Mouse (Mus musculus): ENCODE data around the gene Scamp3.

DNA sequence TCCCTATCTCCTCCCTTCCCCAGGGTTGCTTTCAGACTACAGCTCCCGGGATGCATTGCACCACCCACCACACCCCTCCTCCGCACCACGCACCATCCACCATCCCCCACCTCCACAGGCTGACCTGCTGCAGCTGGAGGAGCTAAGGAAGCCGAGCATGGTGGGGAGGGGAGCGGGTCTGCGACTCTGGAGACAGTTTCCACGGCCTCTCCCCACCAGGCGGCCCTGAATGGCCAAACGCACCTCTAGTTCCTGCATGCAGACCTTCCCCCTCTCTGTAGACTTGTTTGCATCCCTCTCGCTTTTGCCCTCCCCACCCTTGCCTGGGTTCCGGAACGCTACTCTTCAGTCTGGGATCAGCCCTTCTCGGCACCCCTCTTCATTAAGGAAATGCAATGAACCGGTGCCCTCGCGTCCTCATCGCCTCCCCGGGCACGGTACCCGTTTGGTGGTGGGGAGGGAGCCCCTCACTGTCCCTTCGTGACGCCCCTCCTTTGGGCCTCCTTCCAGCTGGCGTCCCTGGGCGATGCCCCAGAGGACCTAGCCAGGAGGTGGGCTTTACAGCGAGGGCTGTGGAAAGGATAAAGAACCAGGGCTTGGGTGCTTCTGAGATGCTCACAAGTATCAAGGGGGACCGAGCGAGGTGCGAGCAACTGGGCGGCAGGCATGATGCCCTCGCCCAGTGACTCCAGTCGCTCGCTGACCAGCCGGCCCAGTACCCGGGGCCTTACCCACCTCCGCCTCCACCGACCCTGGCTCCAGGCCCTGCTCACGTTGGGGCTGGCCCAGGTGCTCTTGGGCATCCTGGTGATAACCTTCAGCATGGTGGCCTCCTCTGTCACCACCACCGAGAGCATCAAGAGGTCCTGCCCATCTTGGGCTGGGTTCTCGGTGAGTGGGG is 6.0 kb downstream of the Scamp3 start, which contains the start of gene Fam189b:
- TF ChIP-seq CTCF (IDR thresholded peaks at IDR 0.05; ENCODE audit: borderline replicate concordance, insufficient read depth, low read length) (no peak), POLR2A (IDR thresholded peaks at IDR 0.05; ENCODE audit: low read depth, low read length) (peak; percentile 94)
